Mouse (Mus musculus) Patski (cell line): ENCODE data around the gene Gm20696. TPM values are rescaled to one million over a fixed set of nuclear protein-coding genes. Genes with fewer than 3 reads are reported as not detected.
A peak's percentile ranks its signal among the peaks of the same experiment; 100 is the strongest.

Experiments
- ATAC-seq: fragments of 100-300 bp; one replicate; pipeline ENCODE4 v1.8.0; 2021
- CTCF ChIA-PET: fragments of 350-600 bp; sonication (Branson Sonifier 250); formaldehyde crosslinking; loops from one replicate; lab custom pipeline; 2022; ENCODE audit warnings: inconsistent platforms; lab: Charles Lee
- POLR2A ChIA-PET: fragments of 350-600 bp; sonication (Branson Sonifier 250); formaldehyde crosslinking; loops from one replicate; lab custom pipeline; 2022; ENCODE audit warnings: antibody characterized with exemption, inconsistent platforms; lab: Charles Lee
- DNase-seq: peaks from one replicate; pipeline ENCODE4 v3.0.0-alpha.2; 2011; ENCODE audit warnings: low read depth, low spot score
- H3K27me3 ChIP-seq: fragments of 371-371 bp; one replicate; pipeline ENCODE4 v1.5.1; 2021
- CTCF ChIP-seq: fragments of 100-300 bp; IDR thresholded peaks from one replicate; pipeline ENCODE4 v1.5.1; 2021
- in situ Hi-C: fragments of 300-500 bp; cut with MboI; formaldehyde crosslinking; loops from 3 replicates; pipeline ENCODE4 v1.11.1; 2018; ENCODE audit warnings: low pct_unique_long_range_greater_than_20kb, mixed read lengths
- polyA plus RNA-seq: library from polyadenylated mRNA; unstranded; gene quantifications from one replicate; pipeline ENCODE4 v1.2.3, GENCODE M21; 2021

Gm20696 gene
- polyA plus RNA-seq, 1 experiment from 2014 or later, result 0.15 TPM

DNA sequence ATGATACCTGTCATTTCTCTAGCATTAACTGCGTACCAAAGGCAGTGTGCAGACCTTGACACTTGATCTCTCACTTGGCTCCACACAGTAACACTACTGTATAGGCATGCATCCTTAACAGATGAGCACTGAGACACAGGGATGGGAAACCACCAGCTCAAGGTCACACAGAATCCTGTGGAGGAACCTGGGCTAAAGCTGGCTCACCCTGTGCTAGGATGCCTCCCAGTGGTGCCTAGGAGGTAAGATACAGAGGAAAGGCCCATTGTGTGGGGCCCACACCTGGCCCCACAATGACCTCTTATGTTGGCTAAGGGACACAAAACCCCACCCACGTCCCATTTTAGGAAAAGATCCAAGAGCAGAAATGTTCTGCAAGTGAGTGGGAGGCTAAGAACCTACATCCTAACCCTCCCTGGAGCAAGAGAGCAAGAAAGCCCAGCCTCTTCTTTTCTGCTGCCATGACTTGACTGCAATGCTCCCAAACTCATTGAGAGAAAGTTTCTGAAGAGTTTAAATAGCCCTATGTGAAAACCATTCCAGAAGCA is 213.9 kb downstream of the Gm20696 start:
- peak; percentile 58 for TF ChIP-seq CTCF
- POLR2A ChIA-PET, result interaction anchor here (0.6 kb wide), 1 partner anchor 68 kb away, joined by 4 read pairs; no protein-coding TSS in a partner anchor
- ATAC-seq (no peak), DNase-seq (no peak)
- no peaks in the 10 kb centered on the region for H3K27me3 ChIP-seq
- in situ Hi-C loops, result loop anchor here (5.0 kb wide), 1 partner anchor 925 kb away; no protein-coding TSS in a partner anchor
- CTCF ChIA-PET, result interaction anchor here (1.4 kb wide), 1 partner anchor 10 kb away, joined by 4 read pairs; no protein-coding TSS in a partner anchor

GRCm38 (mm10) chr6:99451479-99451878 is 215.1 kb downstream of the Gm20696 start:
- DNase-seq, result no peak
- no peak for ATAC-seq
- POLR2A ChIA-PET, result interaction anchor here (0.6 to 0.8 kb wide), 3 partner anchors 12 to 21 kb away, joined by 3 to 5 read pairs (median 4); no protein-coding TSS in a partner anchor
- no peak for TF ChIP-seq CTCF
- H3K27me3 ChIP-seq, result no peaks in the 10 kb centered on the region
- CTCF ChIA-PET, result interaction anchor here (1.4 kb wide), 1 partner anchor 9 kb away, joined by 4 read pairs; no protein-coding TSS in a partner anchor
- in situ Hi-C loops, result loop anchor here (5.0 kb wide), 1 partner anchor 924 kb away; no protein-coding TSS in a partner anchor

DNA sequence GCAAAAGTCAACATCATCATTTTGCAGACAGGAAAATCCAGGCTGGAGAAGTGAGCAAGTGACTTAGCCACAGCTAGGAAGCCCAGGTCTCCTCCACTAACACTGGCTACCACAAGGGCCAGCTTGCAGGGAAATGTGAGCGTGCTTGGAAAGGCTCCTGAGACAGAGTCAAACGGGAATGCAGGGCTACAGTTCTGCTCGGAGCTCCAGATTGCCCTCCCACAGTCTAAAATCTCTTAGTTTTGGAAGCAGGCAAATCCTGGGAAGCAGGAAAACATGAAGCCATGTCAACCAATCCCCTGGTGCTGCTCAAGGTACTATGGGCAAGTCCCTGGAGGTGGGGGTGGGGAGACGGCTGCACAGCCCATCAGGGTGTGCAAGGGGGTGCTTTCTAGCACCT is 219.2 kb downstream of the Gm20696 start:
- DNase-seq (no peak), ATAC-seq (no peak)
- CTCF ChIA-PET, result interaction anchor here (0.9 to 1.1 kb wide), 2 partner anchors 11 to 12 kb away, joined by 3 read pairs; no protein-coding TSS in a partner anchor
- in situ Hi-C loops, result no loop called here
- POLR2A ChIA-PET, result no interaction called here
- no peak for TF ChIP-seq CTCF
- no peaks in the 10 kb centered on the region for H3K27me3 ChIP-seq

DNA sequence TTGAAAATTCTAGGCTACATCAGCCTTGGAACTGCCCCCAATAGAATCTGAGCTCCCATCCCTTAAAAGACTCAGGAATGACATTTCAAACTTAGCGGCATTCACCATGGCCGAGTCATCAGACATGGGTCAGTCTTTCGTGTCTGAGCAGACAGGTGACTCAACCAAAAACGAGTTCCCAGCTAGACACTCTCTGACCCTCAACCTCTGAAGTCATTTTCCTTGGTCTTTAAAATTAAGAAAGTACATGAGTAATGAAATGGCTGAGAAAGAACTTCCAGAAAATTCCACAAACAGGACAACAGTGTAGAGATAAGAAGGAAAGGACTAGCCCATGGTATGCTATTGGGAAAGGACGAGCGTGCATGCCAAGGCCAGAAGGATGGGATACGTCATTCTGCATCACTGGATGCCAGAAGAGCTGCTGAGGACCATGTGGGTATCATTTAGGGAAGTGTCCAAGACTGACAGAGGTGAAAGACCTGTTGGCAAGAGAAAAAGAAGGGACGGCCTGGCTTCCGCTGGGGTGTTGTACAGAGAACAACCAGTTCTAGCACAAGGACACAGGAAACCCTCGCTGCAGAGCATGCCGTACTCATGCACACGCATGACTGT is 219.7 kb downstream of the Gm20696 start:
- in situ Hi-C loops, result no loop called here
- DNase-seq (no peak), ATAC-seq (peak; percentile 66)
- POLR2A ChIA-PET, result no interaction called here
- H3K27me3 ChIP-seq, result no peaks in the 10 kb centered on the region
- CTCF ChIA-PET, result interaction anchor here (1.1 kb wide), 1 partner anchor 12 kb away, joined by 3 read pairs; no protein-coding TSS in a partner anchor
- TF ChIP-seq CTCF, result no peak

- TF ChIP-seq CTCF, result no peak
- no peak for DNase-seq
- no peak for ATAC-seq
- no peaks in the 10 kb centered on the region for H3K27me3 ChIP-seq
- in situ Hi-C loops, result no loop called here
- POLR2A ChIA-PET, result no interaction called here
- CTCF ChIA-PET, result interaction anchor here (1.6 kb wide), 1 partner anchor 8 kb away, joined by 4 read pairs; no protein-coding TSS in a partner anchor
Measured at GRCm38 (mm10) chr6:99443460-99443859, 223.1 kb downstream of the Gm20696 start.

DNA sequence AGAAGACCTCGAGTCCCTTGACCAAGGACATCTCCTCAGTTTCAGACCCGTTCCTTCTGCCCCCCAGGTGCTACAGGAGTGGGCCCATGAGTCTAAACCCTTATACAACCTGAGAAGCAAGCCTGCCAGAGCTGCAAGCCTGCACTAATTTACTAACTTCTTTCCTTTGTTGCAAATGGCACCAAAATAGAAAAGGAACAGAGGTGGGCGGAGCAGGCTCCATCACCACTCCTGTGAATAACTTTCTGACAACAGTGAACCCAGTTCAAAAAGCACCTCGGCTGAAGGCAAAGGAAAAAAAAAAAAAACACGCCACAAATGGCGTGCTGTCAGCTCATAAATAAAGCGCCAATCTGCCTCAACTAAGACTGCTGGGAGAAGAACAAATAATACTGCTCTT is 225.5 kb downstream of the Gm20696 start:
- ATAC-seq, result no peak
- POLR2A ChIA-PET, result interaction anchor here (0.6 kb wide), 1 partner anchor 8 kb away, joined by 5 read pairs; no protein-coding TSS in a partner anchor
- H3K27me3 ChIP-seq, result no peaks in the 10 kb centered on the region
- in situ Hi-C loops, result no loop called here
- no peak for DNase-seq
- CTCF ChIA-PET, result interaction anchor here (1.0 kb wide), 1 partner anchor 47 kb away, joined by 3 read pairs; no protein-coding TSS in a partner anchor
- TF ChIP-seq CTCF, result no peak

DNA sequence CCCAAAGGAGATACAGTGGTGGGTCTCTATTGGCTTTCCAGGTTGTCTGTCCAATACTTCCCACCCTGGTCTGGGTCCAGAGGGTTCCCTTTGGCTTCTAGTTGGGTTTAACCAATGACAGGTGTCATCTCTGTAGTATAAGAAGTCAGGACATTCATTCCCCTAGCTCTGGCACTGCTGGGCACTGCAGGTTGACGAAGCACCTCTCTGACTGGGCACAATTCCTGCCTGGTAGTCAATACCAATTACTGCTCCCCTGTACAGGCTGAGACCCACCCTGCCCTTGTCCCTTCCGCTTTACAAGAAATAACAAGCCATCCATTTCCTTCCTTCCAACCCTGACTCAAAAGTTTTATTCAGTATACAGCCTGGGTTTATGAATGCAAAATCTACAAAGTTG is 226.0 kb downstream of the Gm20696 start:
- H3K27me3 ChIP-seq, result no peaks in the 10 kb centered on the region
- CTCF ChIA-PET, result interaction anchor here (1.0 to 1.8 kb wide), 3 partner anchors 10 to 47 kb away, joined by 3 to 4 read pairs (median 4); no protein-coding TSS in a partner anchor
- no peak for TF ChIP-seq CTCF
- in situ Hi-C loops, result no loop called here
- no peak for DNase-seq
- ATAC-seq, result no peak
- POLR2A ChIA-PET, result interaction anchor here (0.6 to 1.6 kb wide), 3 partner anchors 8 to 81 kb away, joined by 4 to 7 read pairs (median 5); no protein-coding TSS in a partner anchor

DNA sequence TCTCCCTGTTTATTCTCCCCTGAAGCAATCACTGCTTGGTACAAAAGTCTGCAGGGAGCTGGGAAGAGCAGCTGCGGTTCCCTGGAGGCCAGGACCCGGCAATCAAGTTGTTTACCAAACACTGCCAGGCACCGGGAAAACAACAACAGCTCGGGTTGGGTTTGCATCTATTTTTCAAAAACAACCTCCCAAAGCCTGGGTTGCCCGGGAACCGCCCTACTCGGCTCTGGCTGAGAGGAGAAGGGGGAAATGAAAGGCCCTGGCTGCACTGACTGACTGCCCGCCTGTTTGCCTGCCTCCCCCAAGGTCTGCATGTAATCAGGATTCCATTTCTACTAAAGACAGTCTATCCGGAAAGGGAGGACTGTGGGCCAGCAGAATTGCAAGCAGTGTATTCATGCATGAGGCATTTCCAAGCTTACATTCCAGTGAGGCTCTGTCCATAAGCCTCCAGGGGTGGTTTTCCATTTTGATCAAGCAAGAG is 226.7 kb downstream of the Gm20696 start:
- no peak for DNase-seq
- ChIA-PET CTCF (interaction anchor here (1.0 to 1.8 kb wide), 4 partner anchors 9 to 82 kb away, joined by 3 to 4 read pairs (median 4); no protein-coding TSS in a partner anchor), POLR2A (interaction anchor here (1.4 to 1.6 kb wide), 3 partner anchors 25 to 82 kb away, joined by 4 to 7 read pairs (median 4); no protein-coding TSS in a partner anchor)
- in situ Hi-C loops, result no loop called here
- peak; percentile 86 for ATAC-seq
- no peaks in the 10 kb centered on the region for H3K27me3 ChIP-seq
- TF ChIP-seq CTCF, result no peak

DNA sequence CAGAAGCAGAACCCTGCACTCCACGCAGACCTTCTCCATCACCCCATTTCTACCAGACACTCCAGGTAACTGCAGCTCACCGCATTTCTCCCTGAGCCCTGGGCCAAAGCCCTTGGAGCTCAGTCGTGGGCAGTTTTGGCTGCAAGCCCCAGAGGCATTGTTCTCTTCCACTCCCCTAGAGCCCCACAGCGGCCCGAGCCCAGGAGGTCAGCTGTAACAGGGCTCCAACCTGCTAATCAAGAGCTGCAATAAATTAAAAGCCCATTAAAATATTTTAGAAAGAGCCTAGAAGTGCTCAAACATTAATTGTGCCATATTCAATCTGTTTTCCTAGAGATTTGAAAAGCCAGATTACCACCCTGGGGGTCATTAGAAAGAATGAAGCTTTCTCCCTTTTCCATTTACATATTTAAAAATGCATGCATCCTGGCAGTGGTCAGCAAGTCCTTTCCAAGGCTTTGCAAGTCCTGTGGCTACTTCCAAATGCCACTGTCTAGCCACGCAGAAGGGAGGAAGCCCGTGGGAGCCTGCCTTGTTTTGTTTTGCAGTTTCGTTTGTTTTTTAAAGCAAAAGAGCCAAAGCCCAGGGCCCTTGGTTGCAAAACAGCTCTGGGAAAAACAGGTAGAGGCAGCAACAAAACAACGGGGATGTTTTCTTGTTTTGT is 227.3 kb downstream of the Gm20696 start:
- TF ChIP-seq CTCF, result no peak
- POLR2A ChIA-PET, result interaction anchor here (0.8 to 1.6 kb wide), 4 partner anchors 26 to 82 kb away, joined by 3 to 7 read pairs (median 4); no protein-coding TSS in a partner anchor
- DNase-seq (no peak), ATAC-seq (peak; percentile 8)
- no peaks in the 10 kb centered on the region for H3K27me3 ChIP-seq
- CTCF ChIA-PET, result interaction anchor here (1.2 to 1.8 kb wide), 4 partner anchors 9 to 82 kb away, joined by 3 to 4 read pairs (median 4); no protein-coding TSS in a partner anchor
- in situ Hi-C loops, result no loop called here

- no peaks in the 10 kb centered on the region for H3K27me3 ChIP-seq
- TF ChIP-seq CTCF, result no peak
- DNase-seq (no peak), ATAC-seq (no peak)
- CTCF ChIA-PET, result no interaction called here
- POLR2A ChIA-PET, result interaction anchor here (1.0 to 1.2 kb wide), 2 partner anchors 15 to 87 kb away, joined by 3 to 5 read pairs; partner anchors contain the start of gene Foxp1
- in situ Hi-C loops, result no loop called here
Measured at GRCm38 (mm10) chr6:99436371-99436770, 230.2 kb downstream of the Gm20696 start.
